Mouse (Mus musculus) stomach, embryonic 15.5 days (tissue): ENCODE data around the gene Gm6904. TPM values are rescaled to one million over a fixed set of nuclear protein-coding genes. Genes with fewer than 3 reads are reported as not detected.
A peak's percentile ranks its signal among the peaks of the same experiment; 100 is the strongest.

ENCODE experiments used
- ATAC-seq: fragments of 200-750 bp; cut with Nextera tagmentation; 2 replicates; pipeline ENCODE4 v1.8.0; 2017; ENCODE audit warnings: low read depth, moderate number of reproducible peaks, moderate TSS enrichment; ENCODE audit not compliant: insufficient read depth, low FRiP score
- H3K27ac ChIP-seq: fragments of 300-500 bp; sonication (generic); 2 replicates; pipeline ENCODE4 v1.5.1; 2015; ENCODE audit warnings: mild to moderate bottlenecking, inconsistent platforms
- H3K27me3 ChIP-seq: fragments of 300-500 bp; sonication (generic); replicated peaks from 2 replicates; pipeline ENCODE4 v1.6.1; 2015; ENCODE audit warnings: inconsistent platforms
- H3K36me3 ChIP-seq: fragments of 300-500 bp; sonication (generic); 2 replicates; pipeline ENCODE4 v1.6.1; 2015; ENCODE audit warnings: inconsistent platforms
- H3K4me1 ChIP-seq: fragments of 300-500 bp; sonication (generic); 2 replicates; pipeline ENCODE4 v1.6.1; 2015; ENCODE audit warnings: inconsistent platforms
- H3K4me2 ChIP-seq: fragments of 300-500 bp; sonication (generic); 2 replicates; pipeline ENCODE4 v1.6.1; 2015; ENCODE audit warnings: mild to moderate bottlenecking, inconsistent platforms
- H3K4me3 ChIP-seq: fragments of 300-500 bp; sonication (generic); replicated peaks from 2 replicates; pipeline ENCODE4 v1.5.1; 2015; ENCODE audit warnings: inconsistent platforms
- H3K9ac ChIP-seq: fragments of 300-500 bp; sonication (generic); 2 replicates; pipeline ENCODE4 v1.6.1; 2015; ENCODE audit warnings: inconsistent platforms
- H3K9me3 ChIP-seq: fragments of 300-500 bp; sonication (generic); 2 replicates; pipeline ENCODE4 v1.6.1; 2016; ENCODE audit warnings: inconsistent platforms
- WGBS: fragments of 180-500 bp; shearing (Covaris S2); methylation state at CpG from one replicate; pipeline ENCODE4 v1.1.7; 2015; 5-methylcytosine and 5-hydroxymethylcytosine counted together
- polyA plus RNA-seq: library from polyadenylated mRNA; unstranded; fragments of >200 nt; fragmentation: Nextera tagmentation; extraction: Ambion mirVana; gene quantifications from 2 replicates; pipeline ENCODE4 v1.2.1, GENCODE M21; 2015

The Gm6904 gene
- polyA plus RNA-seq, 1 experiment from 2014 or later = not detected

GRCm38 (mm10) chr14:59209003-59209402 is 51.0 kb downstream of the Gm6904 start:
- no peak for ATAC-seq
- no peak overlapping the region for H3K27ac ChIP-seq
- H3K36me3 ChIP-seq = peaks cover 3% of the 10 kb centered on the region
- H3K9me3 ChIP-seq = no peaks in the 10 kb centered on the region
- 85% methylated on average over 7 of the region's 7 CpGs for WGBS
- H3K4me1 ChIP-seq = 0 out of 2 replicates have a peak, but pooled peaks cover 5% of the 10 kb centered on the region
- H3K9ac ChIP-seq = no peak overlapping the region
- H3K27me3 ChIP-seq = no peaks in the 10 kb centered on the region
- H3K4me2 ChIP-seq = no peak overlapping the region
- H3K4me3 ChIP-seq = no peak overlapping the region

- ATAC-seq = no peak
- WGBS = 49% methylated on average over 10 of the region's 10 CpGs
- Histone ChIP-seq H3K4me1 (0 out of 2 replicates have a peak, but pooled peaks cover 5% of the 10 kb centered on the region), H3K9ac (no peak overlapping the region), H3K27ac (no peak overlapping the region), H3K4me2 (no peak overlapping the region), H3K27me3 (no peaks in the 10 kb centered on the region), H3K4me3 (no peak overlapping the region), H3K36me3 (peaks cover 3% of the 10 kb centered on the region; the same call in 1 of the 2 replicates), H3K9me3 (no peaks in the 10 kb centered on the region)
These were observed 53.9 kb downstream of the Gm6904 start for GRCm38 (mm10) chr14:59205976-59206583.

GRCm38 (mm10) chr14:59205461-59205860 is 54.6 kb downstream of the Gm6904 start:
- no peaks in the 10 kb centered on the region for H3K27me3 ChIP-seq
- WGBS = 37% methylated on average over 7 of the region's 7 CpGs
- ATAC-seq = no peak
- H3K4me1 ChIP-seq = 0 out of 2 replicates have a peak, but pooled peaks cover 5% of the 10 kb centered on the region
- H3K4me2 ChIP-seq = no peak overlapping the region
- H3K36me3 ChIP-seq = peaks cover 3% of the 10 kb centered on the region; the same call in 1 of the 2 replicates
- no peak overlapping the region for H3K27ac ChIP-seq
- no peaks in the 10 kb centered on the region for H3K9me3 ChIP-seq
- no peak overlapping the region for H3K4me3 ChIP-seq
- no peak overlapping the region for H3K9ac ChIP-seq

GRCm38 (mm10) chr14:59201604-59202215 is 58.3 kb downstream of the Gm6904 start:
- under 1% methylated on average over 21 of the region's 21 CpGs for WGBS
- no peaks in the 10 kb centered on the region for H3K9me3 ChIP-seq
- H3K9ac ChIP-seq = peak overlapping the region; percentile 78
- H3K27ac ChIP-seq = peak overlapping the region; percentile 95
- H3K36me3 ChIP-seq = peaks cover 2% of the 10 kb centered on the region; the same call in 1 of the 2 replicates
- no peak for ATAC-seq
- H3K4me2 ChIP-seq = peak overlapping the region; percentile 88
- H3K27me3 ChIP-seq = no peaks in the 10 kb centered on the region
- peak overlapping the region; percentile 80 for H3K4me3 ChIP-seq
- 0 out of 2 replicates have a peak, but pooled peaks cover 5% of the 10 kb centered on the region for H3K4me1 ChIP-seq

- Histone ChIP-seq H3K36me3 (no peaks in the 10 kb centered on the region), H3K27ac (peak within 1 kb of the TSS; percentile 95), H3K4me3 (peak within 1 kb of the TSS; percentile 80), H3K27me3 (no peaks in the 10 kb centered on the region), H3K9me3 (no peaks in the 10 kb centered on the region), H3K4me2 (peak within 1 kb of the TSS; percentile 88), H3K9ac (peak within 1 kb of the TSS; percentile 78), H3K4me1 (0 out of 2 replicates have a peak, but pooled peaks cover 2% of the 10 kb centered on the region)
- ATAC-seq = peak; percentile 93
- under 1% methylated on average over 84 of the region's 96 CpGs for WGBS
These were observed 59.1 kb downstream of the Gm6904 start, which contains the start of gene Rcbtb1 for GRCm38 (mm10) chr14:59200711-59201603. TSS of gene Rcbtb1 (plus strand) at chr14:59201209.

Other genes starting within 250 kb of the Gm6904 start
- not detected in 2 replicates for gene 1700129C05Rik, start 117.3 kb downstream of the Gm6904 start, polyA plus RNA-seq
- gene Gm5142, start 81.5 kb downstream of the Gm6904 start, polyA plus RNA-seq = not detected in 2 replicates
- 47.4 and 52.7 TPM in 2 replicates for gene Rcbtb1, start 59.0 kb downstream of the Gm6904 start, polyA plus RNA-seq
- gene Phf11a, start 37.3 kb upstream of the Gm6904 start, polyA plus RNA-seq = 0.17 and 0.18 TPM in 2 replicates
- 0.84 and 1.6 TPM in 2 replicates for gene Phf11b, start 81.1 kb upstream of the Gm6904 start, polyA plus RNA-seq
- gene Phf11d, start 105.3 kb upstream of the Gm6904 start, polyA plus RNA-seq = 3.5 and 3.6 TPM in 2 replicates
- gene Phf11c, start 135.2 kb upstream of the Gm6904 start, polyA plus RNA-seq = 0.45 and 0.55 TPM in 2 replicates
- 9.2 and 10.3 TPM in 2 replicates for gene Setdb2, start 180.7 kb upstream of the Gm6904 start, polyA plus RNA-seq
- gene Cab39l, start 180.8 kb upstream of the Gm6904 start, polyA plus RNA-seq = 36.2 and 41.0 TPM in 2 replicates